Mouse (Mus musculus) urinary bladder, postnatal 36 days (tissue): ENCODE results near the gene Tsacc.
"Not testable (repeated sequence)": the region's sequence is repeated elsewhere in the genome, so short reads cannot be mapped to it uniquely, and the experiment has no call there.

ENCODE experiments used
- DNase-seq, 2 experiments: peaks; one replicate each; pipeline ENCODE4 v3.0.0; 2022; ENCODE audit warnings: low spot score in 2 of 2, mixed read lengths in 1 of 2

The Tsacc gene

DNA sequence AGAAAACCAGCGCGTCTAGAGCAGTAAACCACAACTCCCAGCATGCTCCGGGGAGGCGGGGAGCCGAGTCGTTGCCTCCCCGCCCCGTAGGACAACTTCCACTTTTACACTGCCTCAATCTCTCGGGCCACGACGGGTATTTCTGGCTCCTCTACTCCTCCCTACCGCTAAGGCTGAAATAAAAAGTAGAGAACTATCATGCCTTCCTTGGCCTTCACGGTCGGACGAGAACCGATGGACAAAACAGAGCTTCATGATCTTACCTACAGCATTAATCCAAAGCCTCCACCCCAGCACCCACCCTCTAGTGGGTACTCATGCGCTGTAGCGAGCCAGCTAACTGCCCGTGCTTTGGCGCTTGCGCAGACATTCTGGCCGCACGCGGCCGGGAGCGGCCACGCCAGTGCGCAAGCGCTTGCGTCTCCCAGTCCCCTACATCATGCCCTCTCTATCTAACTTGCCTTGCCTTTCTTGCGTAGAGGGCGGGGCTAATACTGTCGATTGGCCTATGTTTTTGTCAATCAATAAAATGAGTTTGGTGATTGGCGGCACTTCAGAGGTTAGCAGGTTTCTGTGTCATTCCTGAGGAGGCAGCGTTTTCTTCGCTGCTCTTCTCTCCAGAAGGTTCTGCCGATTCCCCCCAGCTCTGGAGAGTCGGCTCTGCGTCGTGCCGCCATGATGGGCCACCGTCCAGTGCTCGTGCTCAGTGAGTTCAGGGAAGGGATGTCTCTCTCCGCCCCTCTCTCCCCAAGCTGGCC is at the start of gene Tsacc, which contains the start of gene Cct3:
Tsacc (minus strand) TSS at position 439 of the 758 bp plus-strand sequence.
Cct3 (plus strand) TSS at position 556 of the 758 bp plus-strand sequence.
- peak; percentile 88 to 95 for DNase-seq

- DNase-seq = no peak
Measured at GRCm38 (mm10) chr3:88339006-88339405, 42.2 kb upstream of the Tsacc start.

GRCm38 (mm10) chr3:88338316-88338715 is 41.5 kb upstream of the Tsacc start:
- DNase-seq = no peak

- no peak for DNase-seq
Measured at GRCm38 (mm10) chr3:88337367-88338020, 40.7 kb upstream of the Tsacc start.

DNA sequence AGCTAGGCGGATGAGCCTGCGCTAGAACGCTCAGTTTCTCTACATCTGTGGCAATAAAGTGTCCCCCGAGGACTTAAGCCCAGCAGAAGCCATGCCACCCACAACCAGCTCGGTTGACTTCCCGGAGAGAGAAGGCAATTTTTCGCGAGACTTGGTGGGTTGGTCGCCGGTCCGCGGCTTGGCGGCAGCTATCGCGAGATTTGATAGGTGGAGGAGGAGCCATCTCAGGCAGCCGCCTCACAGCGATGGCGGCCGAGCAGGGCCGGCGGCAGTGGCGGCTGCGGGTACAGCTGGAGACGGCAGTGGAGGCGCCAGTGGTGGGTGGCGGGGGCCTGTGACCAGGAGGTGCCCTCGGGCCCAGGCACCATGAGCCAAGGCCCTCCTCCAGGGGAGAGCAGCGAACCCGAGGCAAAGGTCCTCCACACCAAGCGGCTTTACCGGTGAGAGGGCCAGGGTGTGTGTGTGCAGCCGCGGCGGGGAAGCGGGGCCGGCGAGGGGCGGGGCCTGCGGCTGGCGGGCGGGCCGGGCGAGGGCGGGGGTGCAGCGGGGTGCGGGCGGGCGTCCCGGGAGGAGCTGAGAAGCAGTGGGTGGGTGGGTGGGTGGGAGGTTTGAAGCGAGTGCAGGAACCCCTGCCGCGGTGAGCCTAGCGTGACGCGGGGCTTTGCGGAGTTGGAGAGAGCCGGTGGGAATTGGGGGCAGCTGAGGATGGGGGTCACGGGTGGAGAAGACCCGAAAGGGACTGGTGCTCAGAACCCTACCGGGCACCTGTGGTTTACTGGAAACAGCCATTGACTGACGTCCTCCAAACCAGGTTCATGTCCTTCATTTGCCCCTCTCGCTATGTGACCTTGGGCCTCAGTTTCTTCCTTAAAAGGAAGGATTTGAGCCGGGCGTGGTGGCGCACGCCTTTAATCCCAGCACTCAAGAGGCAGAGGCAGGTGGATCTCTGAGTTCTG is 39.5 kb upstream of the Tsacc start, which contains the start of the genes Tmem79 and Smg5:
Tmem79 (minus strand) TSS at position 91 of the 956 bp plus-strand sequence.
Smg5 (plus strand) TSS at position 203 of the 956 bp plus-strand sequence.
- peak; percentile 95 to 96 for DNase-seq

- peak in 1 of 2 experiments; percentile 25 for DNase-seq
Measured at GRCm38 (mm10) chr3:88335436-88336053, 38.7 kb upstream of the Tsacc start.

GRCm38 (mm10) chr3:88334902-88335435 is 38.2 kb upstream of the Tsacc start:
- no peak for DNase-seq

DNA sequence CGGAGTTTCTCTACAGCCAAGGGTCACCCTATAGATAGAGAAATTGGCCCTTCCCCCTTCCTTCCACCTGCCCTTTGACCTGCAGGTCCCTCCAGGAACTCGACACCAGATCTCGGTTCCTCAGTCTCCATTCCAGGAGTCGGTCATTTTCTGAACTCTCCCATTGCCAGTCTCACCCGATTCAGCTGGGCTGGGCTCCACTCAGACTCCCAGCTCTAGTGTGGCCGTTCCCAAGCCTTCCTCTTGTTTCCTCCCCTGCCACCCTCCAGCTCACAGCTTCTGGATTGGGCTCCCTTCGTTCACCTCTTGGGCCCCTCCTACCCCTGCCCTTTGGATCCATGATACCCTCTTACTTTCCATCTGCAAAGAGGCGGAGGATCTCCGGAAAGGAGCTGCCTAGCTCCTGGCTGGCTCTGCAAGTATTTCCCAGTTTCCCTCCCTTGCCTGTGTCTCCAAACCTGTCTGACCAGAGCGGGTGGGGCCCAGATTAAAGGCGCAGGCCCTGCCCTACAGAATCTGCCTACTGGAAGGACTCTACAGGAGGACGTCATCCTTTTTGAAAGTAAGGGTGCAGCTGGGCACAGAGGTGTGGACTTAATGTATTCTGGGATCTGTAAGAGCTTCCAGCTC is 37.3 kb upstream of the Tsacc start:
- peak; percentile 59 to 71 for DNase-seq

DNA sequence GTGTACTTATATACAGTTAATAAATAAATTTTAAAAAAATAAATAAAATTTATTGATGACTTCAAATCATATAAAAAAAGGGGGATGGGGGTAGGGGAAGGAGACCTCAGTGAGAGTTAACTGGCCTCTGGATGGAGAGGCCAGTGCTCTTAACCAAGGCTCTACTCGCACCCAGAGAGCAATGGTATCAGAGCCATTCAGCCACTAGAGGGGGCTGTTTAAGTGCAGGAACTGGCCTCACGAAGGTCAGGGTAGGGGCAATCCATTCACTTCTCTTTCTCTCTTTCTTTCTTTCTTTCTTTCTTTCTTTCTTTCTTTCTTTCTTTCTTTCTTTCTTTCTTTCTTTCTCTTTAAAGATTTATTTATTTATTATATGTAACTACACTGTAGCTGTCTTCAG is 34.5 kb upstream of the Tsacc start:
- no peak for DNase-seq

DNA sequence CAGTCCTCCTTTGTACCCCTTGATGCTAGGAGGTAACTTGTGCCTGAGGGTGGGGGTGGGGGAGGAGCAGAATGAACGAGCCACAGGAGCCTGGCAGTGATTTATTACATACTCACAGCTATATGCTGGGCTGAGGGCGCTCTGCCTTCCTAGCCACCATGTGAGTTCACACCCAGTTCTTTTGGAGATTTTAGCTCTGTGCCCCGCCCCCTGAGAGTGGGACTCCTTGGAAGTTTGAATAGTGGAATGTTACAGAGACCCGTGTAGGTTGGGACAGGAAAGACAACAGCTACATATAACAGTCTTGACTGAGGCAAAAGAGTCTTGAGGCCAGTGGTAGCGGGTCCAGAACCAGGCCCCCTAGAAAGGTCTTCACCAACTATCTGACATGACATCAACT is 32.2 kb upstream of the Tsacc start:
- DNase-seq = no peak

- DNase-seq = peak; percentile 39 to 62
Measured at GRCm38 (mm10) chr3:88324951-88325405, 28.2 kb upstream of the Tsacc start, which contains the start of gene Glmp. Glmp (plus strand) TSS chr3:88325023.

DNA sequence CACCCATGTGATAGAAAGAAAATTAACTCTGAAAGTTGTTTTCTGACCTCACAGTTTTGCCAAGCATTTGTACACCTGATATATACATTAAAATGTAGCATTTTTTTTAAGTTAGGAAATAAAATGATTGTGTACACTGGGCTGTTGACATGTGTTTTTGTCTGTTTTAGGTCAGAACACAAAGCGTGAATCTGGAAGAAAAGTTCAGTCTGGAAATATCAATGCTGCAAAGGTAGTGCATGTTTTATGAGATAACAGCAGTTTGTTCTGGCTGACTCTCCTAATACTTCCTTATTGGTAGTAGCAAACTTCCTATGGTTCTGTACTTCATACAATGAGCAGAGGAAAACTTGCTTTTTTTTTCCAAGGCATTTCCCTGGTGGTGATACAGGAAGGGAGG is 2.4 kb upstream of the Tsacc start:
- no peak for DNase-seq

DNA sequence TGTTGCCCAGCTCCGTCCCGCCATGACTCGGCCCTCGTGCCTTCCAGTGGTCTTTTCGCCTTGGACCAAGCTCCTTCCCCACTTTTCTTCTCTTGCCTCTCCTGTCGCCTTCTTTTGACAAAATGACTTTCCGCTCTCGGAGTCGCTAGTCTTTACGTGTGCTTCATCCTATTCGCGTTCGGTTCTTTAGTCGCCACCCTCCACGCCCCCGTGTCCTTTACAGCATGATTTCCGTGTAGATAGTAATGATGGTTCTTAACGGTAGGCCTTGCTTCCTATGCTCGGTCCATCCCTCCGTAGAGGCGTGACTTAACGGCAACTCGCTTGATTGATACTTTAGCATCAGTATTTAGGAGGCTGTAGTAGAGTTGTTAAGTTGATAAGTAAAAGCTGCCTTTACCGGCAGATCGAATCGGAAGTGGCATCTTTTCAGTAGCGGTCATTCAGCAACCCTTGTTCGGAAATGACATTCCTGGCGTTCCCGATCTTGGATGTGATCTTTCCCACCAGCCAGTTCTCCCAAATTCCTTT is 587 bp upstream of the Tsacc start:
- no peak for DNase-seq

- DNase-seq = no peak
Measured at GRCm38 (mm10) chr3:88296110-88296560, 664 bp downstream of the Tsacc start.

DNA sequence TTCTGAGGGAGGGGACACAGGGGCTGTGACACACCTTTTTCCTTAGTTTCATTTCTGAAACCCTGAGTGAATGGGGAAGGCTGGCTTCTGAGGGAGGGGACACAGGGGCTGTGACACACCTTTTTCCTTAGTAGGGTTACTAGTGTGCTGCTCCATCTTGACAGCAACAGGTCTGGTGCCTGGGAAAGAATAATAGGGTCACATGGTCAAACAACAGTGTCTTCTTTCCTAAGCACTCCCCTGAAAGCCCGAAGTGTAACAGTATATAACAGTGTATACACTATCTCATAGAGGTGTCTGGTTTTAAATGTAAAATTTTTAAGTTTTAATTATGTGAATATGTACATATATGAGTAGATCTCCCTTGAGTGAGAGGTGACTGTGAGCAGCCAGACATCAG is 1.5 kb downstream of the Tsacc start:
- DNase-seq = not testable (repeated sequence)

- DNase-seq = peak; percentile 4 to 8
Measured at GRCm38 (mm10) chr3:88291970-88292369, 4.8 kb downstream of the Tsacc start.

- DNase-seq = not testable (repeated sequence)
Measured at GRCm38 (mm10) chr3:88288133-88288713, 8.6 kb downstream of the Tsacc start.

DNA sequence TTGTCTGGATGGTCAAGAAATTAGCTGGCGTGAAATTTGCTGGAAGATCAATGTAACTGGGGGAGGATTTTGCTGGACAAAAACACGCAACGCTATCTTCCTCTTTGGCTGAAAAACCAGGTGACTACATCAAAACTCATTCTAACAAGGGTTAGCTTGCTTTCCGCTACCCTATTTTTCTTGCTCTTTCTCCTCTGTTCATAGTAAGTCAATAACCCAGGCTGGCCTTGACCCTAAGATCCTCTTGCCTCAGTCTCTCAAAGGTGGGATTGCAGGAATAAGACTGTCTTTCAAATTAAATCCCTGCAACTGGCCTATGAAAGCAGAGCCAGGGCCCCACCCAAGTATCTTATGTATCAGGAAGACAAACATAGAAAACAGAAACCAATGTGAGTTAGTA is 9.7 kb downstream of the Tsacc start, which contains the start of gene Gm38392:
Gm38392 (minus strand) TSS at position 101 of the 400 bp plus-strand sequence.
- DNase-seq = no peak

DNA sequence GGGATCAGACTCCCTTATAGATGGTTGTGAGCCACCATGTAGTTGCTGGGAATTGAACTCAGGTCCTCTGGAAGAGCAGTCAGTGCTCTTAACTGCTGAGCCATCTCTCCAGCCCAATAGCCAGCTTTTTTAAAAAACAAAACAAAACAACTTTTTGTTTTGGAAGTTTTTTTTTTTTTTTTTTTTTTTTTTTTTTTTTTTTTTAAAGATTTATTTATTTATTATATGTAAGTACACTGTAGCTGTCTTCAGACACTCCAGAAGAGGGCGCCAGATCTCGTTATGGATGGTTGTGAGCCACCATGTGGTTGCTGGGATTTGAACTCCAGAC is 11.3 kb downstream of the Tsacc start:
- DNase-seq = not testable (repeated sequence)
